Mouse (Mus musculus): ENCODE measurements at regions not wholly inside any gene's neighbourhood (a gene's known extent, or its start where the extent isn't known, plus 50 kb on each side); places are given as distances from the start of the nearest gene placed in this dataset.
A peak's percentile ranks its signal among the peaks of the same experiment; 100 is the strongest.
"Not testable (repeated sequence)": the region's sequence is repeated elsewhere in the genome, so short reads cannot be mapped to it uniquely, and the experiment has no call there.

- not testable (repeated sequence) for ATAC-seq (replicated peaks; ENCODE audit: low FRiP score)
- 57% methylated on average over 2 of the region's 2 CpGs for WGBS
Observed at GRCm38 (mm10) chr15:19242962-19243361, 424.2 kb downstream of the Cdh10 start.

GRCm38 (mm10) chr15:19247489-19247888 lies 428.7 kb downstream of the Cdh10 start:
- H3K9me3 ChIP-seq (replicated peaks): no peaks in the 10 kb centered on the region
- no peaks in the 10 kb centered on the region for H3K27me3 ChIP-seq
- WGBS: 68% methylated on average over 4 of the region's 4 CpGs
- no peaks in the 10 kb centered on the region for H3K36me3 ChIP-seq
- H3K4me2 ChIP-seq: no peak overlapping the region
- H3K4me3 ChIP-seq (replicated peaks): no peak overlapping the region
- H3K4me1 ChIP-seq: no peaks in the 10 kb centered on the region
- H3K9ac ChIP-seq: no peak overlapping the region
- H3K27ac ChIP-seq: no peak overlapping the region
- no peak for ATAC-seq (replicated peaks; ENCODE audit: low FRiP score)

More at GRCm38 (mm10) chr15:19242962-19243361, 424.2 kb downstream of the Cdh10 start:
- H3K27ac ChIP-seq; H3K4me3 ChIP-seq (replicated peaks); H3K4me2 ChIP-seq; H3K27me3 ChIP-seq; H3K9ac ChIP-seq; H3K36me3 ChIP-seq; H3K9me3 ChIP-seq (replicated peaks); H3K4me1 ChIP-seq: not testable (repeated sequence)

GRCm38 (mm10) chr15:19275968-19276826 lies 457.4 kb downstream of the Cdh10 start:
- no peak overlapping the region for H3K9ac ChIP-seq
- no peak overlapping the region for H3K4me3 ChIP-seq (replicated peaks)
- no peaks in the 10 kb centered on the region for H3K36me3 ChIP-seq
- H3K9me3 ChIP-seq (replicated peaks): no peaks in the 10 kb centered on the region
- 52% methylated on average over 10 of the region's 10 CpGs for WGBS
- H3K27me3 ChIP-seq: no peaks in the 10 kb centered on the region
- no peak overlapping the region for H3K27ac ChIP-seq
- H3K4me1 ChIP-seq: no peaks in the 10 kb centered on the region
- no peak overlapping the region for H3K4me2 ChIP-seq
- no peak for ATAC-seq (replicated peaks; ENCODE audit: low FRiP score)

GRCm38 (mm10) chr15:19316380-19316779 lies 497.6 kb downstream of the Cdh10 start:
- H3K4me3 ChIP-seq (replicated peaks): no peak overlapping the region
- no peak overlapping the region for H3K27ac ChIP-seq
- H3K36me3 ChIP-seq: no peaks in the 10 kb centered on the region
- no peaks in the 10 kb centered on the region for H3K4me1 ChIP-seq
- H3K27me3 ChIP-seq: no peaks in the 10 kb centered on the region
- ATAC-seq (replicated peaks; ENCODE audit: low FRiP score): no peak
- WGBS: 80% methylated on average over 1 of the region's 1 CpGs
- no peak overlapping the region for H3K4me2 ChIP-seq
- no peaks in the 10 kb centered on the region for H3K9me3 ChIP-seq (replicated peaks)
- H3K9ac ChIP-seq: no peak overlapping the region

- Histone ChIP-seq H3K9me3 (replicated peaks) (no peaks in the 10 kb centered on the region), H3K9ac (no peak overlapping the region), H3K4me3 (replicated peaks) (no peak overlapping the region), H3K4me2 (no peak overlapping the region), H3K27me3 (no peaks in the 10 kb centered on the region), H3K4me1 (no peaks in the 10 kb centered on the region), H3K27ac (no peak overlapping the region), H3K36me3 (no peaks in the 10 kb centered on the region)
- ATAC-seq (replicated peaks; ENCODE audit: low FRiP score): no peak
- WGBS: 75% methylated on average over 1 of the region's 1 CpGs
Observed at GRCm38 (mm10) chr15:19356322-19356721, 537.6 kb downstream of the Cdh10 start.

- Histone ChIP-seq H3K27me3 (no peaks in the 10 kb centered on the region), H3K36me3 (no peaks in the 10 kb centered on the region), H3K9ac (no peak overlapping the region), H3K4me2 (no peak overlapping the region), H3K9me3 (replicated peaks) (no peaks in the 10 kb centered on the region), H3K4me1 (no peaks in the 10 kb centered on the region), H3K27ac (no peak overlapping the region), H3K4me3 (replicated peaks) (no peak overlapping the region)
- 35% methylated on average over 3 of the region's 3 CpGs for WGBS
- 0 out of 2 replicates have a peak, but pooled peaks have one; percentile 33 for ATAC-seq (replicated peaks; ENCODE audit: low FRiP score)
Observed at GRCm38 (mm10) chr15:19360650-19361049, 541.9 kb downstream of the Cdh10 start.

- WGBS: 89% methylated on average over 4 of the region's 4 CpGs
- H3K27ac ChIP-seq: no peak overlapping the region
- H3K9me3 ChIP-seq (replicated peaks): no peaks in the 10 kb centered on the region
- no peaks in the 10 kb centered on the region for H3K36me3 ChIP-seq
- no peak overlapping the region for H3K4me2 ChIP-seq
- no peaks in the 10 kb centered on the region for H3K27me3 ChIP-seq
- H3K9ac ChIP-seq: no peak overlapping the region
- H3K4me1 ChIP-seq: no peaks in the 10 kb centered on the region
- ATAC-seq (replicated peaks; ENCODE audit: low FRiP score): no peak
- H3K4me3 ChIP-seq (replicated peaks): no peak overlapping the region
Observed at GRCm38 (mm10) chr15:19389951-19390350, 571.2 kb downstream of the Cdh10 start.

GRCm38 (mm10) chr15:19391250-19391982 lies 572.7 kb downstream of the Cdh10 start:
- Histone ChIP-seq H3K27ac (no peak overlapping the region), H3K9me3 (replicated peaks) (no peaks in the 10 kb centered on the region), H3K4me2 (no peak overlapping the region), H3K9ac (no peak overlapping the region), H3K4me1 (no peaks in the 10 kb centered on the region), H3K36me3 (no peaks in the 10 kb centered on the region), H3K4me3 (replicated peaks) (no peak overlapping the region), H3K27me3 (no peaks in the 10 kb centered on the region)
- ATAC-seq (replicated peaks; ENCODE audit: low FRiP score): no peak
- 80% methylated on average over 6 of the region's 6 CpGs for WGBS

- Histone ChIP-seq H3K27ac (no peak overlapping the region), H3K36me3 (no peaks in the 10 kb centered on the region), H3K4me1 (no peaks in the 10 kb centered on the region), H3K4me2 (no peak overlapping the region), H3K9me3 (replicated peaks) (no peaks in the 10 kb centered on the region), H3K27me3 (no peaks in the 10 kb centered on the region), H3K9ac (no peak overlapping the region), H3K4me3 (replicated peaks) (no peak overlapping the region)
- ATAC-seq (replicated peaks; ENCODE audit: low FRiP score): no peak
- 90% methylated on average over 1 of the region's 1 CpGs for WGBS
Observed at GRCm38 (mm10) chr15:19395681-19396080, 576.9 kb downstream of the Cdh10 start.

Data from kidney, embryonic 15.5 days (tissue).